In the genomic region with DNA sequence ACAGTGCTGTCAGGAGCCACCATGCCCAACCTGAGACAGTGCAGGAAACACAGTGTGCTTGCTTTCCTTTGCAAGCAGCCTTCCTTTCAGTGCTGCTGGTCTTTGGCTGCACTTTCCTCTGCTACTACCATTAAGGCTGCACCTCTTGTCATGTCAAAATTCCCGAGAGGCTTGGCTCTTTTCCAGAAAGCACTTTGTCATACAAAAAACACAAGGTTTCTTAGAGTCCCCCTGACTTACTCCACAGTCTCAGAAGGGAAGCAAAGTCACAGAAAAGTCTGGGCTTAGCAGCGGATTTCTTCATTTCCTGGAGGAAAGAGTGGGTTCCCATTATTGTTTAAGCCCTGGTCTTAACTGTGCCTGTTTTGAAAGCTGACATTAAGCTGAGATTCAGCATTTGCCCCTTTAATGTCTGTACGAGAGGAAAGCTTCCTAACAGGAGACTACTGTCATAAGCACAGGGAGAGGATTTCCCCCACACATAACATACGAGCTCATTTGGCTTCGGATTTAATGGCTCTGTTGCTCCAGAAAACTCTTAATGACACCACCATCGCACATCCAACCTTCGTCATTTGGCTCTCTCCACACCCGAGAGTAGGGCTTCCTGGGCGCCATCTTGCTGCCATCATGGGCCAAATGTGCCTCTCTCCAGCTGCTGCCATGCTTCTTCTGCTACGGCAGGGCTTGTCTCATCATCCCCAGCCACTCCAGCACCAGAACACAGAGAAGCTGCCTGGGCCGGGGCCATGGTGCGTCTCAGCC, we compare ENCODE assay signal across 13 mouse cellular contexts.
DNase-seq lines count a peak whose midpoint lies in the region; ATAC-seq and TF ChIP-seq lines count a peak whose summit lies in the region.
"Had no signal": no experiment of that assay in that cellular context is flagged by ENCODE, and none has a peak within 500 bp of the region (broad histone marks: within the 10 kb centered on the region; RNA-seq: fewer than 3 reads in every experiment).

No protein-coding gene starts in this region.

- no peak for TF ChIP-seq EP300 in heart, postnatal 0 days (IDR thresholded peaks at IDR 0.05; ENCODE audit: low read depth)

- H3K9ac ChIP-seq in forebrain, embryonic 14.5 days (ENCODE audit: low read length) = no peak overlapping the region
- H3K9ac ChIP-seq in forebrain, embryonic 12.5 days = no peak overlapping the region
- no peak overlapping the region for H3K9ac ChIP-seq in kidney, embryonic 15.5 days
- H3K9ac ChIP-seq in heart, postnatal 0 days (replicated peaks; ENCODE audit: low read depth, low read length) = no peak overlapping the region
- H3K9ac ChIP-seq: intestine, embryonic 15.5 days had no signal

- ATAC-seq in forebrain, embryonic 14.5 days = no peak
- no peak for ATAC-seq in forebrain, embryonic 12.5 days (ENCODE audit: low FRiP score)
- ATAC-seq in kidney, embryonic 15.5 days (replicated peaks; ENCODE audit: low FRiP score) = 0 out of 2 replicates have a peak, but pooled peaks have one; percentile 22
- peak; percentile 11; the same call in 1 of the 2 replicates for ATAC-seq in heart, postnatal 0 days (ENCODE audit: insufficient read depth, low read depth)
- ATAC-seq: intestine, embryonic 15.5 days; lung, postnatal 0 days; midbrain, embryonic 16.5 days had no signal

- H3K4me3 ChIP-seq in forebrain, embryonic 14.5 days (ENCODE audit: low read depth, low read length) = no peak overlapping the region
- no peak overlapping the region for H3K4me3 ChIP-seq in forebrain, embryonic 12.5 days (replicated peaks)
- no peak overlapping the region for H3K4me3 ChIP-seq in kidney, embryonic 15.5 days (replicated peaks)
- no peak overlapping the region for H3K4me3 ChIP-seq in heart, postnatal 0 days (ENCODE audit: low read depth, low read length)
- H3K4me3 ChIP-seq: intestine, embryonic 15.5 days had no signal

- TF ChIP-seq CTCF in heart, postnatal 0 days (IDR thresholded peaks at IDR 0.05; ENCODE audit: low read depth) = no peak

- no peaks in the 10 kb centered on the region for H3K36me3 ChIP-seq in forebrain, embryonic 14.5 days (ENCODE audit: control insufficient read depth, insufficient read depth, low read length)
- no peaks in the 10 kb centered on the region for H3K36me3 ChIP-seq in forebrain, embryonic 12.5 days (replicated peaks)
- H3K36me3 ChIP-seq in kidney, embryonic 15.5 days = no peaks in the 10 kb centered on the region
- H3K36me3 ChIP-seq in heart, postnatal 0 days (replicated peaks; ENCODE audit: control insufficient read depth, insufficient read depth, low read length) = no peaks in the 10 kb centered on the region; the same call in 1 of the 2 replicates
- H3K36me3 ChIP-seq: intestine, embryonic 15.5 days had no signal

- 78% methylated on average over 12 of the region's 12 CpGs for WGBS in forebrain, embryonic 14.5 days
- WGBS in forebrain, embryonic 12.5 days = 86% methylated on average over 12 of the region's 12 CpGs
- 60% methylated on average over 12 of the region's 12 CpGs for WGBS in kidney, embryonic 15.5 days
- 68% methylated on average over 12 of the region's 12 CpGs for WGBS in heart, postnatal 0 days

- no peaks in the 10 kb centered on the region for H3K27me3 ChIP-seq in forebrain, embryonic 14.5 days (replicated peaks; ENCODE audit: control insufficient read depth, insufficient read depth, low read length)
- no peaks in the 10 kb centered on the region for H3K27me3 ChIP-seq in forebrain, embryonic 12.5 days
- H3K27me3 ChIP-seq in kidney, embryonic 15.5 days = no peaks in the 10 kb centered on the region
- no peaks in the 10 kb centered on the region for H3K27me3 ChIP-seq in heart, postnatal 0 days (ENCODE audit: control insufficient read depth, insufficient read depth, low read length)
- H3K27me3 ChIP-seq: intestine, embryonic 15.5 days had no signal

- H3K27ac ChIP-seq in forebrain, embryonic 14.5 days (ENCODE audit: low read depth, low read length) = peak overlapping the region; percentile 14; the same call in 1 of the 2 replicates
- H3K27ac ChIP-seq in forebrain, embryonic 12.5 days = no peak overlapping the region
- H3K27ac ChIP-seq in kidney, embryonic 15.5 days = peak overlapping the region; percentile 80
- H3K27ac ChIP-seq in heart, postnatal 0 days (ENCODE audit: low read depth) = peak overlapping the region; percentile 49
- H3K27ac ChIP-seq: intestine, embryonic 15.5 days had no signal

- no peaks in the 10 kb centered on the region for H3K9me3 ChIP-seq in forebrain, embryonic 14.5 days (replicated peaks; ENCODE audit: control insufficient read depth, low read length)
- no peaks in the 10 kb centered on the region for H3K9me3 ChIP-seq in forebrain, embryonic 12.5 days
- H3K9me3 ChIP-seq in kidney, embryonic 15.5 days (replicated peaks) = no peaks in the 10 kb centered on the region
- no peaks in the 10 kb centered on the region for H3K9me3 ChIP-seq in heart, postnatal 0 days (replicated peaks; ENCODE audit: control insufficient read depth, low read length)
- H3K9me3 ChIP-seq: intestine, embryonic 15.5 days had no signal

- no peaks in the 10 kb centered on the region for H3K4me1 ChIP-seq in forebrain, embryonic 14.5 days (ENCODE audit: control insufficient read depth, insufficient read depth, low read length)
- H3K4me1 ChIP-seq in forebrain, embryonic 12.5 days = no peaks in the 10 kb centered on the region; the same call in 1 of the 2 replicates
- H3K4me1 ChIP-seq in kidney, embryonic 15.5 days = peaks cover 13% of the 10 kb centered on the region; the same call in 1 of the 2 replicates
- H3K4me1 ChIP-seq in heart, postnatal 0 days (ENCODE audit: control insufficient read depth, insufficient read depth) = peaks cover 11% of the 10 kb centered on the region; the same call in 1 of the 2 replicates
- H3K4me1 ChIP-seq: intestine, embryonic 15.5 days had no signal

- peak; percentile 29 for DNase-seq in forebrain, embryonic 14.5 days (ENCODE audit: low spot score)
- DNase-seq in kidney, postnatal 25 days = no peak
- DNase-seq in 416B (ENCODE audit: low read depth) = peak; percentile 71
- peak; percentile 28 for DNase-seq in heart, postnatal 0 days (ENCODE audit: low spot score)
- no peak for DNase-seq in right cerebral cortex, postnatal 14 days
- DNase-seq in thymus, postnatal 4 days = no peak
- DNase-seq: cerebellum, postnatal 36 days; gastrocnemius, postnatal 14 days had no signal

- no peak overlapping the region for H3K4me2 ChIP-seq in forebrain, embryonic 14.5 days (ENCODE audit: low read length)
- H3K4me2 ChIP-seq in forebrain, embryonic 12.5 days = no peak overlapping the region
- H3K4me2 ChIP-seq in kidney, embryonic 15.5 days = no peak overlapping the region
- no peak overlapping the region for H3K4me2 ChIP-seq in heart, postnatal 0 days (ENCODE audit: low read depth, low read length)
- H3K4me2 ChIP-seq: intestine, embryonic 15.5 days had no signal

Comparison
In these comparisons a context has a peak if more than half of its experiments do, and no peak if none do; other contexts are left out.
1. ATAC-seq: peak in kidney, embryonic 15.5 days (single experiment) and heart, postnatal 0 days (single experiment); none in forebrain, embryonic 14.5 days (single experiment) and forebrain, embryonic 12.5 days (single experiment).
2. DNase-seq: peak in forebrain, embryonic 14.5 days (single experiment), 416B (single experiment) and heart, postnatal 0 days (single experiment); none in kidney, postnatal 25 days (0 of 2), right cerebral cortex, postnatal 14 days (single experiment) and thymus, postnatal 4 days (single experiment).